Mouse (Mus musculus) intestine, postnatal 0 days (tissue): Measurements from ENCODE around the gene Cul7. TPM values are rescaled to one million over a fixed set of nuclear protein-coding genes. Genes with fewer than 3 reads are reported as not detected.

Experiments used
- ATAC-seq: fragments of 200-750 bp; cut with Nextera tagmentation; 2 replicates; pipeline ENCODE4 v1.8.0; 2017; ENCODE audit warnings: mild to moderate bottlenecking, moderate TSS enrichment, moderate library complexity
- H3K27ac ChIP-seq: fragments of 300-500 bp; sonication (generic); 2 replicates; pipeline ENCODE4 v1.5.1; 2014; ENCODE audit warnings: mild to moderate bottlenecking, low read depth, low read length, moderate library complexity
- H3K27me3 ChIP-seq: fragments of 300-500 bp; sonication (generic); replicated peaks from 2 replicates; pipeline ENCODE4 v1.6.1; 2014; ENCODE audit warnings: low read length, mixed read lengths; ENCODE audit not compliant: control insufficient read depth, insufficient read depth
- H3K36me3 ChIP-seq: fragments of 300-500 bp; sonication (generic); 2 replicates; pipeline ENCODE4 v1.6.1; 2014; ENCODE audit warnings: mild to moderate bottlenecking, moderate library complexity; ENCODE audit not compliant: control insufficient read depth, insufficient read depth
- H3K4me1 ChIP-seq: fragments of 300-500 bp; sonication (generic); replicated peaks from 2 replicates; pipeline ENCODE4 v1.6.1; 2014; ENCODE audit warnings: antibody characterized with exemption, low read length, mixed read lengths; ENCODE audit not compliant: control insufficient read depth, insufficient read depth
- H3K4me2 ChIP-seq: fragments of 300-500 bp; sonication (generic); replicated peaks from 2 replicates; pipeline ENCODE4 v1.6.1; 2014; ENCODE audit warnings: low read depth, mild to moderate bottlenecking, moderate library complexity
- H3K4me3 ChIP-seq: fragments of 300-500 bp; sonication (generic); 2 replicates; pipeline ENCODE4 v1.5.1; 2014; ENCODE audit warnings: low read depth, low read length
- H3K9ac ChIP-seq: fragments of 300-500 bp; sonication (generic); 2 replicates; pipeline ENCODE4 v1.6.1; 2014; ENCODE audit warnings: mild to moderate bottlenecking, low read depth, low read length
- H3K9me3 ChIP-seq: fragments of 300-500 bp; sonication (generic); 2 replicates; pipeline ENCODE4 v1.6.1; 2016; ENCODE audit warnings: mixed run types; ENCODE audit not compliant: control insufficient read depth
- CTCF ChIP-seq: sonication (generic); IDR thresholded peaks from 2 replicates; pipeline ENCODE4 v1.5.1; 2016; ENCODE audit warnings: low read depth, mild to moderate bottlenecking, control low read depth, antibody characterized with exemption, moderate library complexity
- WGBS: fragments of 180-500 bp; shearing (Covaris S2); extraction: QIAGEN DNeasy Blood & Tissue Kit; methylation state at CpG from one replicate; pipeline ENCODE4 v1.1.7; 2014; 5-methylcytosine and 5-hydroxymethylcytosine counted together
- polyA plus RNA-seq: library from polyadenylated mRNA; unstranded; fragments of >200 nt; fragmentation: Nextera tagmentation; extraction: Ambion mirVana; gene quantifications from 2 replicates; pipeline ENCODE4 v1.2.1, GENCODE M21; 2015

Gene Cul7
- polyA plus RNA-seq, 1 experiment from 2014 or later: 18.0 TPM

GRCm38 (mm10) chr17:46706375-46707089, 56.4 kb downstream of the Cul7 start:
- H3K4me1 ChIP-seq: 0 out of 2 replicates have a peak, but pooled peaks cover 10% of the 10 kb centered on the region
- no peak for ATAC-seq
- no peaks in the 10 kb centered on the region for H3K27me3 ChIP-seq
- H3K27ac ChIP-seq: no peak overlapping the region
- no peak for TF ChIP-seq CTCF
- WGBS: 95% methylated on average over 14 of the region's 14 CpGs
- H3K36me3 ChIP-seq: no peaks in the 10 kb centered on the region
- no peak overlapping the region for H3K4me3 ChIP-seq
- no peak overlapping the region for H3K9ac ChIP-seq
- H3K4me2 ChIP-seq: no peak overlapping the region
- H3K9me3 ChIP-seq: no peaks in the 10 kb centered on the region

- 6% methylated on average over 36 of the region's 36 CpGs for WGBS
- Histone ChIP-seq H3K27me3 (no peaks in the 10 kb centered on the region), H3K9ac (peak within 1 kb of the TSS; percentile 94), H3K4me3 (peak within 1 kb of the TSS; percentile 79), H3K4me2 (peak within 1 kb of the TSS; percentile 95), H3K27ac (peak within 1 kb of the TSS; percentile 65), H3K4me1 (peaks cover 5% of the 10 kb centered on the region; the same call in 1 of the 2 replicates), H3K36me3 (0 out of 2 replicates have a peak, but pooled peaks cover 16% of the 10 kb centered on the region), H3K9me3 (no peaks in the 10 kb centered on the region)
- ATAC-seq: peak; percentile 85
- no peak for TF ChIP-seq CTCF
Observed at GRCm38 (mm10) chr17:46710959-46711597, 60.9 kb downstream of the Cul7 start, which contains the start of gene Pex6. Pex6 (plus strand) TSS chr17:46711463.

- peak overlapping the region; percentile 94 for H3K9ac ChIP-seq
- H3K4me2 ChIP-seq: peak overlapping the region; percentile 95
- WGBS: under 1% methylated on average over 64 of the region's 76 CpGs
- TF ChIP-seq CTCF: no peak
- peak; percentile 58 for ATAC-seq
- no peaks in the 10 kb centered on the region for H3K27me3 ChIP-seq
- peaks cover 5% of the 10 kb centered on the region; the same call in 1 of the 2 replicates for H3K4me1 ChIP-seq
- H3K36me3 ChIP-seq: 0 out of 2 replicates have a peak, but pooled peaks cover 16% of the 10 kb centered on the region
- peak overlapping the region; percentile 79 for H3K4me3 ChIP-seq
- no peaks in the 10 kb centered on the region for H3K9me3 ChIP-seq
- peak overlapping the region; percentile 65 for H3K27ac ChIP-seq
Observed at GRCm38 (mm10) chr17:46711612-46712271, 61.6 kb downstream of the Cul7 start.

GRCm38 (mm10) chr17:46712442-46712841, 62.3 kb downstream of the Cul7 start:
- ATAC-seq: no peak
- peak overlapping the region; percentile 79 for H3K4me3 ChIP-seq
- peak overlapping the region; percentile 94 for H3K9ac ChIP-seq
- H3K27ac ChIP-seq: 0 out of 2 replicates have a peak overlapping the region, but pooled peaks have one; percentile 35
- H3K36me3 ChIP-seq: 0 out of 2 replicates have a peak, but pooled peaks cover 16% of the 10 kb centered on the region
- TF ChIP-seq CTCF: no peak
- WGBS: 30% methylated on average over 7 of the region's 7 CpGs
- H3K27me3 ChIP-seq: no peaks in the 10 kb centered on the region
- peak overlapping the region; percentile 95 for H3K4me2 ChIP-seq
- no peaks in the 10 kb centered on the region for H3K9me3 ChIP-seq
- peaks cover 5% of the 10 kb centered on the region; the same call in 1 of the 2 replicates for H3K4me1 ChIP-seq

- 0 out of 2 replicates have a peak, but pooled peaks cover 16% of the 10 kb centered on the region for H3K36me3 ChIP-seq
- H3K4me3 ChIP-seq: no peak overlapping the region
- no peak for ATAC-seq
- H3K9me3 ChIP-seq: no peaks in the 10 kb centered on the region
- no peak overlapping the region for H3K9ac ChIP-seq
- H3K4me1 ChIP-seq: peaks cover 5% of the 10 kb centered on the region; the same call in 1 of the 2 replicates
- H3K27me3 ChIP-seq: no peaks in the 10 kb centered on the region
- no peak for TF ChIP-seq CTCF
- no peak overlapping the region for H3K27ac ChIP-seq
- no peak overlapping the region for H3K4me2 ChIP-seq
- 91% methylated on average over 9 of the region's 9 CpGs for WGBS
Observed at GRCm38 (mm10) chr17:46713849-46714248, 63.7 kb downstream of the Cul7 start.

Other genes starting within 250 kb of the Cul7 start
- 0.12 TPM in 1 of 2 replicates, not detected in the other for gene Crip3, start 221.4 kb upstream of the Cul7 start, polyA plus RNA-seq
- gene Slc22a7, start 211.9 kb upstream of the Cul7 start, polyA plus RNA-seq: not detected in 2 replicates
- 0.09 and 0.16 TPM in 2 replicates for gene Ttbk1, start 162.7 kb upstream of the Cul7 start, polyA plus RNA-seq
- 10.9 and 11.1 TPM in 2 replicates for gene Dnph1, start 153.6 kb upstream of the Cul7 start, polyA plus RNA-seq
- 1.3 and 2.0 TPM in 2 replicates for gene Cul9, start 103.9 kb upstream of the Cul7 start, polyA plus RNA-seq
- 5.1 and 5.2 TPM in 2 replicates for gene Srf, start 94.2 kb upstream of the Cul7 start, polyA plus RNA-seq
- 13.7 and 14.7 TPM in 2 replicates for gene Ptk7, start 20.8 kb upstream of the Cul7 start, polyA plus RNA-seq
- gene Klc4, start 4.3 kb upstream of the Cul7 start, polyA plus RNA-seq: 102 and 107 TPM in 2 replicates
- 138 and 139 TPM in 2 replicates for gene Mrpl2, start 4.1 kb upstream of the Cul7 start, polyA plus RNA-seq
- gene Rrp36, start 24.0 kb downstream of the Cul7 start, polyA plus RNA-seq: 49.0 and 55.6 TPM in 2 replicates
- 132 and 133 TPM in 2 replicates for gene Mea1, start 28.5 kb downstream of the Cul7 start, polyA plus RNA-seq
- 94.2 and 99.3 TPM in 2 replicates for gene Klhdc3, start 30.6 kb downstream of the Cul7 start, polyA plus RNA-seq
- 25.9 and 26.5 TPM in 2 replicates for gene Ppp2r5d, start 54.8 kb downstream of the Cul7 start, polyA plus RNA-seq
- gene Pex6, start 61.1 kb downstream of the Cul7 start, polyA plus RNA-seq: 10.4 and 11.5 TPM in 2 replicates
- gene Gnmt, start 78.8 kb downstream of the Cul7 start, polyA plus RNA-seq: 0.39 and 0.48 TPM in 2 replicates
- gene Cnpy3, start 101.9 kb downstream of the Cul7 start, polyA plus RNA-seq: 32.2 and 35.6 TPM in 2 replicates
- 0.24 and 0.33 TPM in 2 replicates for gene Ptcra, start 113.4 kb downstream of the Cul7 start, polyA plus RNA-seq
- gene 2310039H08Rik, start 122.3 kb downstream of the Cul7 start, polyA plus RNA-seq: 123 and 124 TPM in 2 replicates
- gene Rpl7l1, start 132.3 kb downstream of the Cul7 start, polyA plus RNA-seq: 77.1 and 78.5 TPM in 2 replicates
- gene Bicral, start 208.1 kb downstream of the Cul7 start, polyA plus RNA-seq: 2.2 and 2.6 TPM in 2 replicates
- 40.1 and 40.2 TPM in 2 replicates for gene Tbcc, start 240.3 kb downstream of the Cul7 start, polyA plus RNA-seq